In genomic region chr9:58224356-58224755, GRCm38 (mm10) we compare ENCODE assay signal across 26 mouse cellular contexts. TPM values are rescaled to one million over a fixed set of nuclear protein-coding genes. Genes with fewer than 3 reads are reported as not detected.
DNase-seq lines count a peak whose midpoint lies in the region; ATAC-seq and TF ChIP-seq lines count a peak whose summit lies in the region.
"Had no signal": no experiment of that assay in that cellular context is flagged by ENCODE, and none has a peak within 500 bp of the region (broad histone marks: within the 10 kb centered on the region; RNA-seq: fewer than 3 reads in every experiment).

No protein-coding gene starts in this region.

- DNase-seq in gastrocnemius, adult 2 months, result peak; percentile 6
- no peak for DNase-seq in gastrocnemius, postnatal 4 days (ENCODE audit: low spot score in 2 of 2)
- DNase-seq in liver, embryonic 13.5 days, result no peak
- DNase-seq in liver, result no peak
- no peak for DNase-seq in left cerebral cortex, adult 8-10 months (ENCODE audit: low spot score in 2 of 2)
- DNase-seq: adrenal gland, adult 8-10 months; adrenal gland, postnatal 14 days; adrenal gland, postnatal 36 days; B cell, adult 2 months; cerebellum, adult 11-12 months; cerebellum, adult 2 months; cerebellum, adult 9-10 months; cerebellum, postnatal 10 days; cerebellum, postnatal 25 days had no signal

- H3K36me3 ChIP-seq in liver, embryonic 13.5 days, result peaks cover 99% of the 10 kb centered on the region

- 79% methylated on average over 2 of the region's 2 CpGs for WGBS in liver, embryonic 13.5 days (ENCODE audit: insufficient replicate concordance)

- H3K27me3 ChIP-seq in liver, embryonic 13.5 days, result no peaks in the 10 kb centered on the region
- H3K27me3 ChIP-seq: CH12.LX; embryonic facial prominence, embryonic 12.5 days; forebrain, embryonic 12.5 days; Patski had no signal

- H3K9me3 ChIP-seq in liver, embryonic 13.5 days (replicated peaks), result no peaks in the 10 kb centered on the region
- H3K9me3 ChIP-seq: embryonic facial prominence, embryonic 10.5 days; embryonic facial prominence, embryonic 12.5 days; forebrain, embryonic 10.5 days; forebrain, embryonic 12.5 days; G1E had no signal

- TF ChIP-seq CTCF in gastrocnemius, adult 2 months (IDR thresholded peaks at IDR 0.05), result no peak

- H3K27ac ChIP-seq in gastrocnemius, adult 2 months, result no peak overlapping the region
- no peak overlapping the region; the same call in 1 of the 2 replicates for H3K27ac ChIP-seq in liver, embryonic 13.5 days
- H3K27ac ChIP-seq: embryonic facial prominence, embryonic 10.5 days; embryonic facial prominence, embryonic 12.5 days; forebrain, embryonic 10.5 days; forebrain, embryonic 12.5 days had no signal

- no peak overlapping the region for H3K9ac ChIP-seq in liver, embryonic 13.5 days
- H3K9ac ChIP-seq: embryonic facial prominence, embryonic 12.5 days; forebrain, embryonic 12.5 days had no signal

- no peak overlapping the region for H3K4me2 ChIP-seq in liver, embryonic 13.5 days
- H3K4me2 ChIP-seq: embryonic facial prominence, embryonic 12.5 days; forebrain, embryonic 12.5 days had no signal

- H3K4me3 ChIP-seq in gastrocnemius, adult 2 months, result no peak overlapping the region
- H3K4me3 ChIP-seq in liver, embryonic 13.5 days (replicated peaks), result no peak overlapping the region
- H3K4me3 ChIP-seq: embryonic facial prominence, embryonic 10.5 days; embryonic facial prominence, embryonic 12.5 days; erythroblast, embryonic 14.5 days; forebrain, embryonic 10.5 days; forebrain, embryonic 12.5 days had no signal

- 0 out of 2 replicates have a peak, but pooled peaks have one; percentile 4 for ATAC-seq in liver, embryonic 13.5 days (ENCODE audit: low read depth)
- ATAC-seq: activated CD4-positive, CD25-positive, alpha-beta regulatory T cell, adult 4 months; CD4-positive, CD25-positive, alpha-beta regulatory T cell, adult 4 months; forebrain, embryonic 14.5 days; forebrain, embryonic 16.5 days; Patski had no signal

- intact Hi-C loops in gastrocnemius, adult 2 months (cut with DNase I), result no loop called here

- H3K4me1 ChIP-seq in liver, embryonic 13.5 days (replicated peaks), result peaks cover 25% of the 10 kb centered on the region
- H3K4me1 ChIP-seq: embryonic facial prominence, embryonic 10.5 days; forebrain, embryonic 10.5 days; forebrain, embryonic 12.5 days had no signal

RNA-seq across cellular contexts. Expression of gene Islr2, which starts 20.2 kb away (rescaled TPM):
- total RNA-seq in gastrocnemius, adult 2 months (2021), result 1 to 10 TPM; 2.6 to 3.3 TPM
- 1 to 10 TPM; 6.4 to 7.7 TPM for total RNA-seq in gastrocnemius, postnatal 4 days (2021)
- polyA plus RNA-seq in liver, embryonic 13.5 days (2015; fragmentation: Nextera tagmentation; extraction: Ambion mirVana), result 0.03 TPM in 1 of 2 replicates, not detected in the other
- 10 to 100 TPM; 63.9 to 73.8 (median 69.4) TPM for total RNA-seq in left cerebral cortex, adult 8-10 months (2022)
- total RNA-seq: CH12.LX had no signal
- polyA plus RNA-seq: activated CD4-positive, CD25-positive, alpha-beta regulatory T cell, adult 4 months; CD4-positive, CD25-positive, alpha-beta regulatory T cell, adult 4 months; erythroblast, embryonic 14.5 days had no signal

RNA-seq across cellular contexts. Expression of gene Islr, which starts 20.2 kb away (rescaled TPM):
- 10 to 100 TPM; 11.9 to 26.1 TPM for total RNA-seq in gastrocnemius, adult 2 months (2021)
- total RNA-seq in gastrocnemius, postnatal 4 days (2021), result 100 to 1,000 TPM; 179 to 208 TPM
- 3.8 and 4.2 TPM in 2 replicates for polyA plus RNA-seq in liver, embryonic 13.5 days (2015; fragmentation: Nextera tagmentation; extraction: Ambion mirVana)
- 10 to 100 TPM; 14.8 to 23.4 (median 18.9) TPM for total RNA-seq in left cerebral cortex, adult 8-10 months (2022)
- total RNA-seq: CH12.LX had no signal
- polyA plus RNA-seq: erythroblast, embryonic 14.5 days; G1E had no signal

RNA-seq across cellular contexts. Expression of gene Pml, which starts 25.2 kb away (rescaled TPM):
- total RNA-seq in gastrocnemius, adult 2 months (2021), result 1 to 10 TPM; 4.1 to 4.5 TPM
- 10 to 100 TPM; 16.8 to 19.5 TPM for total RNA-seq in gastrocnemius, postnatal 4 days (2021)
- 18.9 and 21.1 TPM in 2 replicates for polyA plus RNA-seq in liver, embryonic 13.5 days (2015; fragmentation: Nextera tagmentation; extraction: Ambion mirVana)
- total RNA-seq in left cerebral cortex, adult 8-10 months (2022), result 10 to 100 TPM; 15.3 to 20.3 (median 17.5) TPM

RNA-seq across cellular contexts. Expression of gene Stoml1, which starts 28.6 kb away (rescaled TPM):
- total RNA-seq in gastrocnemius, adult 2 months (2021), result 1 to 10 TPM; 6.8 to 7.3 TPM
- 10 to 100 TPM; 16.1 to 16.6 TPM for total RNA-seq in gastrocnemius, postnatal 4 days (2021)
- 5.2 and 5.5 TPM in 2 replicates for polyA plus RNA-seq in liver, embryonic 13.5 days (2015; fragmentation: Nextera tagmentation; extraction: Ambion mirVana)
- total RNA-seq in left cerebral cortex, adult 8-10 months (2022), result 10 to 100 TPM; 65.6 to 69.4 (median 67.4) TPM
- polyA plus RNA-seq: erythroblast, embryonic 14.5 days had no signal

Comparison
In these comparisons a context has a peak if more than half of its experiments do, and no peak if none do; other contexts are left out.
1. RNA of gene Islr, which starts 20.2 kb away (total RNA-seq): 179 to 208 TPM in gastrocnemius, postnatal 4 days; 11.9 to 26.1 TPM in gastrocnemius, adult 2 months and 14.8 to 23.4 TPM in left cerebral cortex, adult 8-10 months; every median in the first group is over 4 times any median in the second.
2. RNA of gene Islr2, which starts 20.2 kb away (total RNA-seq): 63.9 to 73.8 TPM in left cerebral cortex, adult 8-10 months; 6.4 to 7.7 TPM in gastrocnemius, postnatal 4 days and 2.6 to 3.3 TPM in gastrocnemius, adult 2 months; every median in the first group is over 4 times any median in the second.